Mouse (Mus musculus) spleen, embryonic (tissue): ENCODE measurements around the gene Cacna1d.

Source experiments
- CTCF ChIA-PET: fragments of 350-600 bp; sonication (Branson Sonifier 250); formaldehyde crosslinking; loops from one replicate; lab custom pipeline; 2022; lab: Charles Lee

Cacna1d gene

GRCm38 (mm10) chr14:30222101-30222500, 269.2 kb downstream of the Cacna1d start:
- CTCF ChIA-PET, result no interaction called here

GRCm38 (mm10) chr14:30219851-30220250, 271.4 kb downstream of the Cacna1d start:
- CTCF ChIA-PET, result no interaction called here

GRCm38 (mm10) chr14:30218114-30218513, 273.1 kb downstream of the Cacna1d start:
- CTCF ChIA-PET, result no interaction called here

- CTCF ChIA-PET, result interaction anchor here (0.7 kb wide), 1 partner anchor 709 kb away, joined by 3 read pairs; no protein-coding TSS in a partner anchor
These were observed 274.1 kb downstream of the Cacna1d start for GRCm38 (mm10) chr14:30217124-30217523.

- CTCF ChIA-PET, result interaction anchor here (0.6 kb wide), 1 partner anchor 25 kb away, joined by 4 read pairs; no protein-coding TSS in a partner anchor
These were observed 283.1 kb downstream of the Cacna1d start for GRCm38 (mm10) chr14:30208156-30208555.

GRCm38 (mm10) chr14:30205821-30206220, 285.4 kb downstream of the Cacna1d start:
- CTCF ChIA-PET, result no interaction called here

GRCm38 (mm10) chr14:30204526-30204925, 286.7 kb downstream of the Cacna1d start:
- CTCF ChIA-PET, result no interaction called here

GRCm38 (mm10) chr14:30200310-30200709, 290.9 kb downstream of the Cacna1d start:
- CTCF ChIA-PET, result interaction anchor here (0.6 to 0.7 kb wide), 4 partner anchors 9 to 495 kb away, joined by 3 to 9 read pairs (median 3); no protein-coding TSS in a partner anchor

GRCm38 (mm10) chr14:30198882-30199281, 292.4 kb downstream of the Cacna1d start:
- CTCF ChIA-PET, result no interaction called here

GRCm38 (mm10) chr14:30198116-30198515, 293.1 kb downstream of the Cacna1d start:
- CTCF ChIA-PET, result no interaction called here

- CTCF ChIA-PET, result interaction anchor here (0.7 kb wide), 1 partner anchor 29 kb away, joined by 4 read pairs; no protein-coding TSS in a partner anchor
These were observed 294.3 kb downstream of the Cacna1d start for GRCm38 (mm10) chr14:30196959-30197358.

GRCm38 (mm10) chr14:30196235-30196634, 295.0 kb downstream of the Cacna1d start:
- CTCF ChIA-PET, result interaction anchor here (0.7 kb wide), 1 partner anchor 29 kb away, joined by 4 read pairs; no protein-coding TSS in a partner anchor

- CTCF ChIA-PET, result no interaction called here
These were observed 300.8 kb downstream of the Cacna1d start for GRCm38 (mm10) chr14:30190308-30190971.

GRCm38 (mm10) chr14:30185616-30186274, 305.5 kb downstream of the Cacna1d start:
- CTCF ChIA-PET, result no interaction called here

- CTCF ChIA-PET, result no interaction called here
These were observed 306.7 kb downstream of the Cacna1d start for GRCm38 (mm10) chr14:30184445-30185152.

- CTCF ChIA-PET, result no interaction called here
These were observed 307.2 kb downstream of the Cacna1d start for GRCm38 (mm10) chr14:30184013-30184412.

GRCm38 (mm10) chr14:30182624-30183524, 308.4 kb downstream of the Cacna1d start:
- CTCF ChIA-PET, result interaction anchor here (0.6 kb wide), 1 partner anchor 277 kb away, joined by 4 read pairs; no protein-coding TSS in a partner anchor

GRCm38 (mm10) chr14:30178306-30178705, 312.9 kb downstream of the Cacna1d start:
- CTCF ChIA-PET, result no interaction called here

- CTCF ChIA-PET, result no interaction called here
These were observed 313.4 kb downstream of the Cacna1d start for GRCm38 (mm10) chr14:30177850-30178249.

- CTCF ChIA-PET, result no interaction called here
These were observed 315.9 kb downstream of the Cacna1d start for GRCm38 (mm10) chr14:30175362-30175761.
